Mouse (Mus musculus): ENCODE results near the gene Katnal1.

The Katnal1 gene

GRCm38 (mm10) chr5:148924586-148924985 lies 4.5 kb downstream of the Katnal1 start:
- DNase-seq (ENCODE audit: low read depth), result no peak

GRCm38 (mm10) chr5:148924051-148924450 lies 5.1 kb downstream of the Katnal1 start:
- no peak for DNase-seq (ENCODE audit: low read depth)

- DNase-seq (ENCODE audit: low read depth), result no peak
Measured at GRCm38 (mm10) chr5:148923408-148923807, 5.7 kb downstream of the Katnal1 start.

- DNase-seq (ENCODE audit: low read depth), result no peak
Measured at GRCm38 (mm10) chr5:148922773-148923172, 6.3 kb downstream of the Katnal1 start.

GRCm38 (mm10) chr5:148918049-148918448 lies 11.1 kb downstream of the Katnal1 start:
- DNase-seq (ENCODE audit: low read depth), result no peak

GRCm38 (mm10) chr5:148916775-148917174 lies 12.3 kb downstream of the Katnal1 start:
- no peak for DNase-seq (ENCODE audit: low read depth)

- no peak for DNase-seq (ENCODE audit: low read depth)
Measured at GRCm38 (mm10) chr5:148912262-148912661, 16.9 kb downstream of the Katnal1 start.

GRCm38 (mm10) chr5:148910066-148910465 lies 19.1 kb downstream of the Katnal1 start:
- peak; percentile 62 for DNase-seq (ENCODE audit: low read depth)

- DNase-seq (ENCODE audit: low read depth), result no peak
Measured at GRCm38 (mm10) chr5:148909402-148909801, 19.7 kb downstream of the Katnal1 start.

GRCm38 (mm10) chr5:148909057-148909395 lies 20.1 kb downstream of the Katnal1 start:
- DNase-seq (ENCODE audit: low read depth), result no peak

GRCm38 (mm10) chr5:148908191-148909056 lies 20.7 kb downstream of the Katnal1 start:
- no peak for DNase-seq (ENCODE audit: low read depth)

GRCm38 (mm10) chr5:148906305-148906704 lies 22.8 kb downstream of the Katnal1 start:
- no peak for DNase-seq (ENCODE audit: low read depth)

- peak; percentile 85 for DNase-seq (ENCODE audit: low read depth)
Measured at GRCm38 (mm10) chr5:148904846-148905245, 24.3 kb downstream of the Katnal1 start.

- DNase-seq (ENCODE audit: low read depth), result no peak
Measured at GRCm38 (mm10) chr5:148899361-148899760, 29.8 kb downstream of the Katnal1 start.

GRCm38 (mm10) chr5:148897941-148898417 lies 31.1 kb downstream of the Katnal1 start:
- DNase-seq (ENCODE audit: low read depth), result no peak

GRCm38 (mm10) chr5:148897069-148897702 lies 31.9 kb downstream of the Katnal1 start:
- DNase-seq (ENCODE audit: low read depth), result no peak

- no peak for DNase-seq (ENCODE audit: low read depth)
Measured at GRCm38 (mm10) chr5:148896515-148896914, 32.6 kb downstream of the Katnal1 start.

GRCm38 (mm10) chr5:148895833-148896232 lies 33.3 kb downstream of the Katnal1 start:
- DNase-seq (ENCODE audit: low read depth), result no peak

- no peak for DNase-seq (ENCODE audit: low read depth)
Measured at GRCm38 (mm10) chr5:148895034-148895433, 34.1 kb downstream of the Katnal1 start.

- DNase-seq (ENCODE audit: low read depth), result no peak
Measured at GRCm38 (mm10) chr5:148890237-148890636, 38.9 kb downstream of the Katnal1 start.

- DNase-seq (ENCODE audit: low read depth), result peak; percentile 61
Measured at GRCm38 (mm10) chr5:148888032-148888431, 41.1 kb downstream of the Katnal1 start.

- peak; percentile 45 for DNase-seq (ENCODE audit: low read depth)
Measured at GRCm38 (mm10) chr5:148885821-148886609, 43.1 kb downstream of the Katnal1 start.
